Mouse (Mus musculus) heart, adult 2 months (tissue): ENCODE data around the gene Gas2l1. TPM values are rescaled to one million over a fixed set of nuclear protein-coding genes. Genes with fewer than 3 reads are reported as not detected.

Source experiments
- DNase-seq, 2 experiments: peaks; one replicate each; pipeline ENCODE4 v3.0.0; 2021
- H3K27ac ChIP-seq: fragments of 200-600 bp; 2 replicates; pipeline ENCODE4 v1.8.1; 2022
- H3K27me3 ChIP-seq: fragments of 200-500 bp; 2 replicates; pipeline ENCODE4 v1.6.1; 2012; ENCODE audit warnings: mild to moderate bottlenecking, low read length, inconsistent platforms, mixed read lengths; ENCODE audit not compliant: control insufficient read depth, insufficient read depth
- H3K36me3 ChIP-seq: fragments of 200-500 bp; 2 replicates; pipeline ENCODE4 v1.6.1; 2012; ENCODE audit warnings: low read length, inconsistent platforms; ENCODE audit not compliant: control insufficient read depth, insufficient read depth
- H3K4me1 ChIP-seq: fragments of 200-500 bp; 2 replicates; pipeline ENCODE4 v1.6.1; 2011; ENCODE audit warnings: low read length; ENCODE audit not compliant: control insufficient read depth, insufficient read depth
- H3K4me3 ChIP-seq: fragments of 200-600 bp; 2 replicates; pipeline ENCODE4 v1.8.1; 2022
- H3K79me2 ChIP-seq: fragments of 200-500 bp; replicated peaks from 2 replicates; pipeline ENCODE4 v1.6.1; 2012; ENCODE audit warnings: mild to moderate bottlenecking, inconsistent platforms, low read length, moderate library complexity, mixed read lengths; ENCODE audit not compliant: control insufficient read depth, insufficient read depth
- H3K9ac ChIP-seq: fragments of 200-500 bp; 2 replicates; pipeline ENCODE4 v1.6.1; 2012; ENCODE audit warnings: low read depth, mild to moderate bottlenecking, control low read depth, inconsistent platforms, low read length, mixed read lengths
- CTCF ChIP-seq: fragments of 200-600 bp; IDR thresholded peaks from 2 replicates; pipeline ENCODE4 v1.8.1; 2022; ENCODE audit warnings: antibody characterized with exemption, mild to moderate bottlenecking, moderate library complexity
- EP300 ChIP-seq: fragments of 200-500 bp; IDR thresholded peaks from 2 replicates; pipeline ENCODE4 v1.6.1; 2011; ENCODE audit warnings: low read depth, low read length, control low read depth; ENCODE audit not compliant: insufficient read depth
- POLR2A ChIP-seq: fragments of 200-500 bp; IDR thresholded peaks from 2 replicates; pipeline ENCODE4 v1.6.1; 2011; ENCODE audit warnings: mild to moderate bottlenecking, low read depth, low read length, control low read depth; ENCODE audit not compliant: insufficient read depth
- WGBS: fragments of 180-500 bp; shearing (Covaris S2); methylation state at CpG from one replicate; pipeline ENCODE4 v1.1.7; 2018; 5-methylcytosine and 5-hydroxymethylcytosine counted together
- intact Hi-C: fragments of 180-260 bp; cut with DNase I; formaldehyde crosslinking; loops from one replicate; pipeline ENCODE4 v1.15.1; 2025
- polyA plus RNA-seq: library from polyadenylated mRNA; depleted of rRNA; stranded (reverse); fragments of >200 nt; gene quantifications from 2 replicates; pipeline ENCODE4 v1.2.3, GENCODE M21; 2012
- total RNA-seq, 2 experiments: library from RNA; stranded (reverse); gene quantifications; 2 replicates each; pipeline ENCODE4 v1.2.3; 2021

Gene Gas2l1
- total and polyA plus RNA-seq, 3 experiments: 18.2 to 27.9 (median 21.0) TPM

DNA sequence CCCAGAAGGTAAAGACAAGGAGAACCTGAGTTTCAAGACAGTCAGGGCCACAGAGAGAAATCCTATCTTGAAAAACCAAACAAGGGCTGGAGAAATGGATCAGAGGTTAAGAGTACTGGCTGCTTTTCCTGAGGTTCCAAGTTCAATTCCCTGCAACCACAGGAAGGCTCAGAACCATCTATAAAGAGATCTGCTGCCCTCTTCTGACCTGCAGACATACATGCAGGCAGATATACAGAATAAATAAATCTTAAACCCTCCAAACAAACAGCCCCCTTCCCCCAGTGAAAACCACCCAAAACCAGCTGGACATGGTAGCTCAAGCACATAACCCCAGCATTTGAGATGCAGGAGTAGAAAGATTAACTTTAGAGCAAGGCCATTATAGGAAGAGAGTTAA lies 10.6 kb upstream of the Gas2l1 start:
- H3K4me1 ChIP-seq: no peaks in the 10 kb centered on the region
- no peaks in the 10 kb centered on the region for H3K27me3 ChIP-seq
- H3K27ac ChIP-seq: no peak overlapping the region
- H3K36me3 ChIP-seq: peaks cover 7% of the 10 kb centered on the region
- no peak overlapping the region for H3K9ac ChIP-seq
- no peak overlapping the region for H3K4me3 ChIP-seq
- intact Hi-C loops: no loop called here
- TF ChIP-seq EP300 (no peak), CTCF (peak; percentile 56), POLR2A (no peak)
- H3K79me2 ChIP-seq: no peaks in the 10 kb centered on the region
- DNase-seq: peak in 1 of 2 experiments; percentile 3

DNA sequence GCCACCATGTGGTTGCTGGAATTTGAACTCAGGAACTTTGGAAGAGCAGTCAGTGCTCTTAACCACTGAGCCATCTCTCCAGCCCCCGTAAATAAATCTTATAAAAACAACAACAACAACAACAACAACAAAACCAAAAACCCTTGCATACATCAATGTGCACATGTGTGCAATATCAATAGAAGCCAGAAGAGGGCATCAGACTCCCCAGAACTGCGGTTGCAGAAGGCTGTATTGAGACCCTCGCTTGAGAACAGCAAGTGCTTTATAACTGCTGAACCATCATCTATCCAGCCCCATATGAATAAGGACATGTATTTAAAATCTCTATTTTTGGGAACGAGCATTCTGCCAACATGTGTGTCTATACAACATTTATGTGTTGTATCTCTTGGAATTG lies 9.8 kb upstream of the Gas2l1 start:
- H3K4me1 ChIP-seq: no peaks in the 10 kb centered on the region
- H3K9ac ChIP-seq: no peak overlapping the region
- TF ChIP-seq CTCF (peak; percentile 78), POLR2A (no peak), EP300 (no peak)
- no peak overlapping the region for H3K27ac ChIP-seq
- no peaks in the 10 kb centered on the region for H3K27me3 ChIP-seq
- intact Hi-C loops: no loop called here
- no peaks in the 10 kb centered on the region for H3K79me2 ChIP-seq
- peak in 1 of 2 experiments; percentile 13 for DNase-seq
- peaks cover 3% of the 10 kb centered on the region for H3K36me3 ChIP-seq
- no peak overlapping the region for H3K4me3 ChIP-seq
- WGBS: 74% methylated on average over 4 of the region's 4 CpGs

DNA sequence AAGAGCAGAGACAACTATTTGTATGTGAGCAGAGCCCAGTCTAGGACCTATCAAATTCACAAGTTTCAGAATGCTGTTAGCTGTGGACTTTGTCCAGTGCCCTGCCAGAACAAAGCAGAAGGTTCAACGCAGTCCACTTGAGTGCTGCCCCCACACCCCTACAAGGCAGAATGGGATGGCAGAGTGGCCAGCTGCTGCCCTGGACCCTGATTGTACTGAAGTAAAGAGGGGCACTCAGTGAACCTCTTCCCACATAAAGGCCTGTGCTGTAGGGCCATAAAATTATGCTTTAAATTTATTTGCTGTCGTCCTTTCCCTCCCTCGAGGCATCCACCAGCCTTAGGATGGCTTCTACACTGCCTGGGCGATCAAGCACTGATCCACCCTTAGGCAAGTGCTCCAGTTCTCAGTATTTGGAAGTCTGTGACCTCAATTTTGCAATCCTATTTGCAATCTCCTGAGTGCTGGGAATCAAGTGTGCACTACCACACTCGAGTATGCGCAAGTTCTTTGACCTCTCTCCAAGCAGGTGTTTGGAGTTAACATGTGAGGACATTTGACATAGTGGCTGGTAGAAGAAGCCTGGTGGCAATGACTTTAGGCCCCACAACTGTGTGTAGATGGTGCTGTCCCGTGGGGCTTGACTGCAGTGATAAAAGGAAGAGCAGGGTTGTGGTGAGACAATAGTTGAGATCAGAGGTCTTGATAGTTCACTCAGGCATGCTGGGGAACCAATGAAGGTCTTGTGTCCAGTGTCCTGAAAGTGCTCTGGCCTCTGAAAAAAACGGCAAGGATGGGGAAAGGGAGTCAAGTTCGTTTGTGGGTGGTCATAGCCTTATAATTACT lies 3.2 kb upstream of the Gas2l1 start:
- intact Hi-C loops: no loop called here
- no peak for TF ChIP-seq CTCF
- TF ChIP-seq POLR2A: no peak
- no peak for TF ChIP-seq EP300

DNA sequence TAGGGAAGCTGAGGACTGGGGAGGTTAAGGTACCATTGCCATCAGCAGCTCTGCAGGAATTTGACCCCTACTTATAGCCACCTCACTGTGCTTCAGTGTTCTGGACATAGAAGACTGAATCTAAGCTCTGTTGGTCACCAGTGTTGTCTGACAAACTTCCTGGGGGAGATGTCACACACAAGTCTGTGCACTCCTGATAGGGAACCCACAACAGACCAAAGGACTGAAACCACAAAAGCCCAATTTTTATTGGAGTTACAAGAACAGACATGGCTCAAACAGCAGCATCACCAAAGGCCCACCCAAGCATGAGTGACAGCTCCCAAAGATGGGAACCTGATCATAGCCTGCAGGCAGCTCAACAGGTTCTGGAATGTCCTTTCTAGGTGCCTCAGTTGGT lies 1.9 kb upstream of the Gas2l1 start:
- intact Hi-C loops: no loop called here
- Histone ChIP-seq H3K27me3 (no peaks in the 10 kb centered on the region), H3K4me1 (peaks cover 7% of the 10 kb centered on the region), H3K79me2 (no peaks in the 10 kb centered on the region), H3K4me3 (no peak overlapping the region), H3K36me3 (no peaks in the 10 kb centered on the region), H3K9ac (no peak overlapping the region), H3K27ac (no peak overlapping the region)
- TF ChIP-seq CTCF: no peak
- TF ChIP-seq EP300: no peak
- TF ChIP-seq POLR2A: no peak
- no peak for DNase-seq

More for the DNA sequence above, 3.2 kb upstream of the Gas2l1 start:
- Histone ChIP-seq H3K4me1 (peaks cover 2% of the 10 kb centered on the region; the same call in 1 of the 2 replicates), H3K27ac (no peak overlapping the region), H3K79me2 (no peaks in the 10 kb centered on the region), H3K36me3 (peaks cover 2% of the 10 kb centered on the region; the same call in 1 of the 2 replicates), H3K27me3 (no peaks in the 10 kb centered on the region), H3K4me3 (no peak overlapping the region), H3K9ac (no peak overlapping the region)
- no peak for DNase-seq
- WGBS: 71% methylated on average over 9 of the region's 9 CpGs

DNA sequence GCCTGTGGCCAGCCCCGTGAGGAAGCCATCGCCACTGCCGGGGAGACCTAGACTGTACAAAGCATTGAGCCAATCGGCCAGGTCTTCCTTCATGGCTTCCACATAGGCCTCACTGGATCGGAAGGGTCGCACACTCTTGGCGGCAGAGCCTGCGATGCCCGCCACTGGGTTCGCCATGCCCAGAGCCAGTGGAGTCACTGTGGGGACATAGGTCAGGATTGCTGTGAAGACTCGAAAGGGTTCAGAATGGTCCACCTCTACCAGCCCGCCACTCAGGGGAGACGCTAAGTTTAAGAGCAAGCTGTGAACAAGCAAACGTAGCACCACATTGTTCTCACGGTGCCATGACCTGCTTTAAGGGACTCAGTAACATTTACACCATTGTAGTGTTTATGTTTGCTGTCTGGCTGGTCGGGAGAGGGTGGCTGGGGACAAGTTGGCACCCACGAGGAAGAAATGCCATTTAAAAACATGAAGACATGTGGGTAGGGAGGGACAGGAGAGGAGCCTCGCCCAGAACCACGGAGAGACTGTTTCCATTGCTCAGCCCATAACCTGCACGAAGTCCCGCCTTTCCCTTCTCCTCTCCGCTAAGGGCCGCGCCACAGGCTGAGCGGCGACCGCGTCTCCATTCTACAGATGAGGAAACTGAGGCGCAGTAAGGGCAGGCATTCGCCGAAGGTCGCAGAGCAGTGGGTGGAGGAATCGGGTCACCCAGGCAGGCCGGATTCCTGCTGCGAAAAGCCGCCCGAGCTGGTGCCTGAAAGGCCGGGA lies 658 bp downstream of the Gas2l1 start:
- H3K79me2 ChIP-seq: no peaks in the 10 kb centered on the region
- intact Hi-C loops: loop anchor here (1.0 to 2.0 kb wide), 3 partner anchors 34 to 78 kb away; partner anchors contain the start of genes Ap1b1, Ewsr1 and Rhbdd3
- H3K36me3 ChIP-seq: no peaks in the 10 kb centered on the region
- TF ChIP-seq POLR2A: no peak
- peak; percentile 41 to 50 for DNase-seq
- H3K27ac ChIP-seq: peak overlapping the region; percentile 82
- WGBS: 15% methylated on average over 38 of the region's 38 CpGs
- H3K9ac ChIP-seq: peak overlapping the region; percentile 80
- H3K4me1 ChIP-seq: peaks cover 11% of the 10 kb centered on the region
- no peaks in the 10 kb centered on the region for H3K27me3 ChIP-seq
- peak overlapping the region; percentile 83 for H3K4me3 ChIP-seq
